Mouse (Mus musculus): ENCODE data around the gene Bahd1. TPM values are rescaled to one million over a fixed set of nuclear protein-coding genes. Genes with fewer than 3 reads are reported as not detected.

The Bahd1 gene
- polyA plus RNA-seq, 1 experiment from 2014 or later, result 0.93 TPM

GRCm38 (mm10) chr2:118913551-118914276 lies 13.5 kb downstream of the Bahd1 start:
- Histone ChIP-seq H3K9me3 (ENCODE audit: control insufficient read depth, low read length) (no peaks in the 10 kb centered on the region), H3K27ac (ENCODE audit: low read depth) (no peak overlapping the region), H3K4me1 (replicated peaks; ENCODE audit: control insufficient read depth, insufficient read depth, low read length) (peaks cover 13% of the 10 kb centered on the region), H3K4me3 (ENCODE audit: low read depth, low read length) (no peak overlapping the region), H3K36me3 (ENCODE audit: control insufficient read depth, insufficient read depth, low read length) (no peaks in the 10 kb centered on the region; the same call in 1 of the 2 replicates), H3K4me2 (ENCODE audit: low read length) (no peak overlapping the region), H3K9ac (ENCODE audit: low read length) (no peak overlapping the region), H3K27me3 (replicated peaks; ENCODE audit: control insufficient read depth, insufficient read depth, low read length) (no peaks in the 10 kb centered on the region)
- no peak for ATAC-seq (replicated peaks; ENCODE audit: low FRiP score, low TSS enrichment, low read depth)
- no peak for DNase-seq (ENCODE audit: low spot score)
- WGBS, result 49% methylated on average over 11 of the region's 11 CpGs

- Histone ChIP-seq H3K36me3 (ENCODE audit: control insufficient read depth, insufficient read depth, low read length) (peaks cover under 1% of the 10 kb centered on the region; the same call in 1 of the 2 replicates), H3K9me3 (ENCODE audit: control insufficient read depth, low read length) (no peaks in the 10 kb centered on the region), H3K27ac (ENCODE audit: low read depth) (no peak overlapping the region), H3K4me1 (replicated peaks; ENCODE audit: control insufficient read depth, insufficient read depth, low read length) (peaks cover 13% of the 10 kb centered on the region), H3K27me3 (replicated peaks; ENCODE audit: control insufficient read depth, insufficient read depth, low read length) (no peaks in the 10 kb centered on the region), H3K4me3 (ENCODE audit: low read depth, low read length) (no peak overlapping the region), H3K9ac (ENCODE audit: low read length) (no peak overlapping the region), H3K4me2 (ENCODE audit: low read length) (no peak overlapping the region)
- ATAC-seq (replicated peaks; ENCODE audit: low FRiP score, low TSS enrichment, low read depth), result no peak
- 69% methylated on average over 8 of the region's 8 CpGs for WGBS
- DNase-seq (ENCODE audit: low spot score), result no peak
These were observed 14.5 kb downstream of the Bahd1 start for GRCm38 (mm10) chr2:118914685-118915084.

- H3K9ac ChIP-seq (ENCODE audit: low read length), result no peak overlapping the region
- H3K4me1 ChIP-seq (replicated peaks; ENCODE audit: control insufficient read depth, insufficient read depth, low read length), result peaks cover 13% of the 10 kb centered on the region
- DNase-seq (ENCODE audit: low spot score) (no peak), ATAC-seq (replicated peaks; ENCODE audit: low FRiP score, low TSS enrichment, low read depth) (no peak)
- no peaks in the 10 kb centered on the region for H3K27me3 ChIP-seq (replicated peaks; ENCODE audit: control insufficient read depth, insufficient read depth, low read length)
- H3K27ac ChIP-seq (ENCODE audit: low read depth), result no peak overlapping the region
- 91% methylated on average over 17 of the region's 17 CpGs for WGBS
- H3K4me2 ChIP-seq (ENCODE audit: low read length), result no peak overlapping the region
- peaks cover 11% of the 10 kb centered on the region for H3K36me3 ChIP-seq (ENCODE audit: control insufficient read depth, insufficient read depth, low read length)
- H3K9me3 ChIP-seq (ENCODE audit: control insufficient read depth, low read length), result no peaks in the 10 kb centered on the region
- H3K4me3 ChIP-seq (ENCODE audit: low read depth, low read length), result no peak overlapping the region
These were observed 16.3 kb downstream of the Bahd1 start for GRCm38 (mm10) chr2:118916436-118916835.

- Histone ChIP-seq H3K27ac (ENCODE audit: low read depth) (no peak overlapping the region), H3K4me3 (ENCODE audit: low read depth, low read length) (no peak overlapping the region), H3K9ac (ENCODE audit: low read length) (no peak overlapping the region), H3K36me3 (ENCODE audit: control insufficient read depth, insufficient read depth, low read length) (peaks cover 29% of the 10 kb centered on the region), H3K9me3 (ENCODE audit: control insufficient read depth, low read length) (no peaks in the 10 kb centered on the region), H3K27me3 (replicated peaks; ENCODE audit: control insufficient read depth, insufficient read depth, low read length) (no peaks in the 10 kb centered on the region), H3K4me1 (replicated peaks; ENCODE audit: control insufficient read depth, insufficient read depth, low read length) (peaks cover 9% of the 10 kb centered on the region), H3K4me2 (ENCODE audit: low read length) (no peak overlapping the region)
- no peak for DNase-seq (ENCODE audit: low spot score)
- 61% methylated on average over 1 of the region's 1 CpGs for WGBS
- no peak for ATAC-seq (replicated peaks; ENCODE audit: low FRiP score, low TSS enrichment, low read depth)
These were observed 18.4 kb downstream of the Bahd1 start for GRCm38 (mm10) chr2:118918543-118918942.

- WGBS, result 80% methylated on average over 3 of the region's 3 CpGs
- no peak for ATAC-seq (replicated peaks; ENCODE audit: low FRiP score, low TSS enrichment, low read depth)
- H3K4me1 ChIP-seq (replicated peaks; ENCODE audit: control insufficient read depth, insufficient read depth, low read length), result no peaks in the 10 kb centered on the region
- no peak overlapping the region for H3K4me2 ChIP-seq (ENCODE audit: low read length)
- no peaks in the 10 kb centered on the region for H3K9me3 ChIP-seq (ENCODE audit: control insufficient read depth, low read length)
- no peak for DNase-seq (ENCODE audit: low spot score)
- no peak overlapping the region for H3K9ac ChIP-seq (ENCODE audit: low read length)
- H3K4me3 ChIP-seq (ENCODE audit: low read depth, low read length), result no peak overlapping the region
- H3K27me3 ChIP-seq (replicated peaks; ENCODE audit: control insufficient read depth, insufficient read depth, low read length), result no peaks in the 10 kb centered on the region
- H3K36me3 ChIP-seq (ENCODE audit: control insufficient read depth, insufficient read depth, low read length), result peaks cover 32% of the 10 kb centered on the region
- no peak overlapping the region for H3K27ac ChIP-seq (ENCODE audit: low read depth)
These were observed 20.3 kb downstream of the Bahd1 start for GRCm38 (mm10) chr2:118920428-118920827.

GRCm38 (mm10) chr2:118925952-118926351 lies 25.8 kb downstream of the Bahd1 start:
- peak overlapping the region; percentile 54; the same call in 1 of the 2 replicates for H3K27ac ChIP-seq (ENCODE audit: low read depth)
- no peaks in the 10 kb centered on the region for H3K27me3 ChIP-seq (replicated peaks; ENCODE audit: control insufficient read depth, insufficient read depth, low read length)
- peak overlapping the region; percentile 74 for H3K4me3 ChIP-seq (ENCODE audit: low read depth, low read length)
- ATAC-seq (replicated peaks; ENCODE audit: low FRiP score, low TSS enrichment, low read depth) (peak; percentile 28), DNase-seq (ENCODE audit: low spot score) (peak; percentile 61)
- H3K4me1 ChIP-seq (replicated peaks; ENCODE audit: control insufficient read depth, insufficient read depth, low read length), result peaks cover 13% of the 10 kb centered on the region
- H3K36me3 ChIP-seq (ENCODE audit: control insufficient read depth, insufficient read depth, low read length), result peaks cover 22% of the 10 kb centered on the region
- H3K4me2 ChIP-seq (ENCODE audit: low read length), result peak overlapping the region; percentile 86
- H3K9ac ChIP-seq (ENCODE audit: low read length), result peak overlapping the region; percentile 75
- no peaks in the 10 kb centered on the region for H3K9me3 ChIP-seq (ENCODE audit: control insufficient read depth, low read length)
- 0% methylated on average over 6 of the region's 6 CpGs for WGBS

GRCm38 (mm10) chr2:118926361-118926997 lies 26.3 kb downstream of the Bahd1 start, which contains the start of gene Chst14:
TSS of gene Chst14 (plus strand) at chr2:118926496.
- peak; percentile 83 for DNase-seq (ENCODE audit: low spot score)
- H3K4me1 ChIP-seq (replicated peaks; ENCODE audit: control insufficient read depth, insufficient read depth, low read length), result peaks cover 13% of the 10 kb centered on the region
- no peaks in the 10 kb centered on the region for H3K9me3 ChIP-seq (ENCODE audit: control insufficient read depth, low read length)
- H3K9ac ChIP-seq (ENCODE audit: low read length), result peak within 1 kb of the TSS; percentile 75
- H3K27ac ChIP-seq (ENCODE audit: low read depth), result peak within 1 kb of the TSS; percentile 54; the same call in 1 of the 2 replicates
- under 1% methylated on average over 33 of the region's 47 CpGs for WGBS
- no peaks in the 10 kb centered on the region for H3K27me3 ChIP-seq (replicated peaks; ENCODE audit: control insufficient read depth, insufficient read depth, low read length)
- peaks cover 21% of the 10 kb centered on the region for H3K36me3 ChIP-seq (ENCODE audit: control insufficient read depth, insufficient read depth, low read length)
- peak within 1 kb of the TSS; percentile 74 for H3K4me3 ChIP-seq (ENCODE audit: low read depth, low read length)
- H3K4me2 ChIP-seq (ENCODE audit: low read length), result peak within 1 kb of the TSS; percentile 86
- ATAC-seq (replicated peaks; ENCODE audit: low FRiP score, low TSS enrichment, low read depth), result peak; percentile 95

- Histone ChIP-seq H3K9ac (ENCODE audit: low read length) (peak overlapping the region; percentile 75), H3K4me1 (replicated peaks; ENCODE audit: control insufficient read depth, insufficient read depth, low read length) (peaks cover 13% of the 10 kb centered on the region), H3K27ac (ENCODE audit: low read depth) (no peak overlapping the region), H3K9me3 (ENCODE audit: control insufficient read depth, low read length) (no peaks in the 10 kb centered on the region), H3K4me2 (ENCODE audit: low read length) (peak overlapping the region; percentile 86), H3K27me3 (replicated peaks; ENCODE audit: control insufficient read depth, insufficient read depth, low read length) (no peaks in the 10 kb centered on the region), H3K4me3 (ENCODE audit: low read depth, low read length) (peak overlapping the region; percentile 74), H3K36me3 (ENCODE audit: control insufficient read depth, insufficient read depth, low read length) (peaks cover 17% of the 10 kb centered on the region)
- ATAC-seq (replicated peaks; ENCODE audit: low FRiP score, low TSS enrichment, low read depth) (no peak), DNase-seq (ENCODE audit: low spot score) (peak; percentile 58)
- 28% methylated on average over 31 of the region's 31 CpGs for WGBS
These were observed 27.0 kb downstream of the Bahd1 start for GRCm38 (mm10) chr2:118926998-118927739.
